Mouse (Mus musculus): ENCODE measurements around the gene Gbp2.
A peak's percentile ranks its signal among the peaks of the same experiment; 100 is the strongest.
"Not testable (repeated sequence)": the region's sequence is repeated elsewhere in the genome, so short reads cannot be mapped to it uniquely, and the experiment has no call there.

Gene Gbp2

DNA sequence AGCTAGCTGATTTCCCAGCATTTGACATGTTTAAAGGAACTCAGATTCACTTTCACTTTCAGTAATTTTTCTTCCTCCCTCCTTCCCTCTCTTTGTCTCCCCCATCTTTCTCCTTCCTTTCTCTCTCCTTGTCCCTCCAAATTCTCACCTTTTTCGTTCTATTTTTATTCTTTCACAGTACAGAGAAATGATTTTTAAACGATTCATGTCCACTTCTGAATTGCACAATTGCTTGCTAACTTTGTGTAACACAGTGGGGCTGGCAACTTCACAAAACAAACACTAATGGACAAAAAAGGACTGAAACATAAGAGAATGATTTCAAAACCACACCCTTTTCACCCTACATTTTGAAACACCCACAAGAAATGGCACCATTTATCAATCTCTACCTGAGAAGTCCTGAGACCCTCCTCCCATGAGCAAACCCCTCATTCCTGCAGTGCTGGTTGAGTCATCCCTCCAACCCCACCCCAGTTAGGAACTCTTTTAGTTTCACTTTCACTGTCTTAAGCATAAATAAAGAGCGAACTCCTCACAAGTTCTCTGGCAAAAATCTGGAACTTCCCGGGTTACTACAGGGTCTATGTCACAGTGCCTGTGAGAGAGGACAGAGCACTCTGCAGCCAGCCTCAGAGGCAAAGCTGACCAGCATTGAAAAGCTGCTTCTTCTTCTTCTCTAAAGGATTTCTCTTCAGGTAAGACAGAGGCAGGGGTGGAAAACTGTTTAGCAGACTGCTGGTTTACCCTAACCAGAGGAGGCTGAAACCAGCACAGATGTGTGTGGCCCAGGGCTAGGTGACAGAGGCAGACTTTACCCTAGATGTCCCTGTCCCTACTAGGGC lies at the start of gene Gbp2:
Gene Gbp2 (plus strand): TSS at position 492 of the 845 bp plus-strand sequence.
- DNase-seq, result peak; percentile 36

DNA sequence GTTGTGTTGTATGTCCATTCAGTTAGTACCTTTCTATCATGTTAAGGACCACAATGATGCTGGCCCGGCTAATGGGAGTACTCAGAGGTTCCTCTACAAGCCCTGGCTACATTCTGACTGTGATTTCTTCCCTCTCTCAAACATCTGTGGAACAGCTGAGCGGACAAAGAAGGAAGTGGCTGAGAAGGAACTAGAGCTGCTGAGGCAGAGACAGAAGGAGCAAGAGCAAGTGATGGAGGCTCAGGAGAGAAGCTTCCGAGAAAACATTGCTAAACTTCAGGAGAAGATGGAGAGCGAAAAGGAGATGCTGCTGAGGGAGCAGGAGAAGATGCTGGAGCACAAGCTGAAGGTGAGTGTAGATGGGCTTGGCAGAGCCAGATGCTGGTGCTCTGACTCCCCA lies 49.7 kb upstream of the Gbp2 start:
- DNase-seq, result no peak

DNA sequence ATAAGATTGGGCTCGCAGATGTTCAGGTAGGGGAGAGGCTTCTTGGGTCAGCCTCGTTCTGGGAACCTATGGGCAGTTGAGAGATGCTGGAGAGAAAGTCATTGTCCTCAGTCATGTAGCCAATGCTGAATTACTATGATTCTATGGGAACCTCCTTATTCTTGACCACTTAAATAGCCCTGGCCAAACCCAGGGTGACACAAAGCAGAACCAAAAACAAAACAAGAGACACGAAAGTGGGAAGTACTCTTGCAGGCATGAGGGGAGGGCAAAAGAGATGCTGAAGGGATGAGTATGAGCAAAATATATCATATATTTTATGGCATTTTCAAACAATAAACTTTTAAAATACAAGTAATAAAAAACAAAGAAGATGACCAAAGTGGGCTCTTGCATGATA lies 43.3 kb upstream of the Gbp2 start:
- no peak for DNase-seq

DNA sequence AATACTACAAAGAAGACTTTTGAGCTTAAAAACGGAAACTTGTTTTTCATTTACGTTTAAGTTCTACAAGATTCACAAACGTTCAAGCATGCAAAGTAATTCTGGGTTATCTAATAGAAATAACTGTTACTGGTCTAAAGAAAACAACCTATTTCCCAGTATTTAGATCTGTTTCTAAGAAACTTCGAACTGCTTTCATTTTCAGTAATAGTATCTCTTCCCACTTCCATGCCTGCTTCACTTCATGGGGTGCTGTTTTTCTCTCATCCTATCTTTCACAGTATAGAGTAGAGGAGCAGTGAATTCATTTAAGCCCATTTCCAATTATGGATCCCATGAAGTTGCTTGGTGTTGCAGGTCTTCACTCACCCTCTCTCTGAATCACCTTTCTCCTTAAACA lies 42.1 kb upstream of the Gbp2 start:
- no peak for DNase-seq

DNA sequence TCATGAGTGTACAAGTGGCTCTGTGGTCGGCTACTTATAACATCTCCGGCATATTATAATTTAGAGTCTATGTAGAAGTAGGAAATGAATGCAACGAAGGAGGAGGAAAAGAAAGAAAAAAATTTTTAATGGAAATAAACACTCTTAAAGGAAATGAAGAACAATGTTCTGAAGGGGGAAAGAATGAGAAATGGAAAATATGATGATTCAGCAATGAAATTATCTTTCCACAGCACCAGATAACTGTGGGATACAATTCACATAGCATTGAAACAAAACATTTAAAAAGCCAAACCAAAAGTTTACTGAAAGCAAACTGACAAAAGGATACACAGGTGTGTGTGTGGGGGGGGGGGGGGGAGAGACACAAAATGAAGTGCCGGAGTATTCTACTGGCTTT lies 37.3 kb upstream of the Gbp2 start:
- DNase-seq, result no peak

DNA sequence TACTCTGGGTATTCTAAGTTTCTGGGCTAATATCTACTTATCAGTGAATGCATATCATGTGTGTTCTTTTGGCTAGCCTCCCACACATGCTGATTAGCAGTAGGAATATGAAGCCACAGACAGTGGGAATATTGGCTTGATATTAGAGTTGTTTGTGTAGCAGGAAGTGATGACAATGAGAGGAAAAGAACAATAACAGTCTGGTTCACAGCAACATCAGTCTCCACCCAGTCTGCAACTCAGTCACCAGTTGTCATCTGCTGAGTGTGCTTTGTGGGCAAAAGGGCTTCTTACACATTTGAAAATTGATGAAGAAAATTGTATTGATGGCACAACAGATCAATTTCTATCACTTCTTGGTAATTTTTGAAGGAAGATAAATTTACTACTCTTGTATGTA lies 33.0 kb upstream of the Gbp2 start:
- no peak for DNase-seq

DNA sequence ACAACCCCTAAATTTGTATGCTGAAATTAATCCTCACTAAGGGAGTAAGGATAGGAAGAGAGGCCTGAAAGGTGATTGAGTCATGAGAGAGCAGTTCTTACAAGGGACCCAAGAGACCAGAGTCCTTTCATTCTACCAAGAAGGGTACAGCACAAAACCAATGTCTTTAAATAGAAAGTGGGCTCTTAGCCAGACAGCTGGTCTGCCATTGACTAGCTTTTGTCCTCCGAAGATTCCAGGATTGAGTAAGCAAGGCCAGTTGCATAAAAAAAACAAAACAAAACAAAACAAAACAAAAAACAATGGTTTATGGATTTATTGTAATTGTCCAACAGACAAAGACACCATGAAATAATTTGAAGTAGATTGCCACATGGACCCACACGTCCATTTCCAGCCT lies 31.5 kb upstream of the Gbp2 start:
- DNase-seq, result no peak

DNA sequence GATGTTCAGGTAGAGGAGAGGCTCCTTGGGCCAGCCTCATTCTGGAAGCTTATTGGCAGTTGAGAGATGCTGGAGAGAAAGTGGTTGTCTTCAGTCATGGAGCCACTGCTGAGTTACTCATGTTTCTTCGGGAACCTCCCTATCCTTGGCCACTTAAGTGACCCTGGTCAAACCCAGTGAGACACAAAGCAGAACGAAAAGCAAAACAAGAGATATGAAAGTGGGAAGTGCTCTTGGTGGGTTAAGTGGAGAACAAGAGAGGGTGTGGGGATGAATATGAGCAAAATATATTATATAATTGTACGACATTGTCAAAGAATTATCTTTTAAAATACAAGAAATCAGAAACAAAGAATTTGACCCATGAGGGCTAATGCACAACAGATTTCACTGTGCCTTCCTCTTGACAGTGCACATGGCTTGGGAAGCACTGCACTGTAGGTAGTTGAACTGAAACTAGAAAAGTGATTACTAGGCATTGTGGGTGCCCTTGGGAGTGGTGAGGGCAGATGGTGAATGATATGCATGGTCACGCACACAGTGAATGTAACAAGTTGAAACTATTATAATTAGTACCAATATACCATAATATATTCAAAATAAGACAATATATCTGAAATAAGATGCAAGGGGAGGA lies 29.9 kb upstream of the Gbp2 start:
- DNase-seq, result no peak

DNA sequence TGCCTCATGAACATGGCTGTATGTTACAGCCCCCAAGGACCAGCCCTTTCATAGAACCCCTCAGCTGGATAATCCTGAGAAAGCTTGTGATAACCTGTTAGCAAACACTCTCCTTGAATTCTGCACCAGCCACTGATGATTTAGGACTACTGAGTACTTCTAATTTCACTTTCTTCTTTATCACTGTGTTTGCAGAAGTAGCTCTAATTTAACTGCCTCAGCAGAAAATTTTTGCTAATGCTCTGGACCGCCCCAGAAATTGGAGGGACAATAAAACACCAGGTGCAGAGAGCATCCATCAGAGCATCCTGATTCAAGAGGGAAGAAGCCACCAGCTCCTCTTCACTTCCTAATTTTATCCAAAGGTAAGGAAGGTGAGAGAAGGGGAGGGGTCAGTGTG lies 25.9 kb upstream of the Gbp2 start, which contains the start of gene Gbp2b:
Gene Gbp2b (plus strand): TSS at position 301 of the 400 bp plus-strand sequence.
- no peak for DNase-seq

DNA sequence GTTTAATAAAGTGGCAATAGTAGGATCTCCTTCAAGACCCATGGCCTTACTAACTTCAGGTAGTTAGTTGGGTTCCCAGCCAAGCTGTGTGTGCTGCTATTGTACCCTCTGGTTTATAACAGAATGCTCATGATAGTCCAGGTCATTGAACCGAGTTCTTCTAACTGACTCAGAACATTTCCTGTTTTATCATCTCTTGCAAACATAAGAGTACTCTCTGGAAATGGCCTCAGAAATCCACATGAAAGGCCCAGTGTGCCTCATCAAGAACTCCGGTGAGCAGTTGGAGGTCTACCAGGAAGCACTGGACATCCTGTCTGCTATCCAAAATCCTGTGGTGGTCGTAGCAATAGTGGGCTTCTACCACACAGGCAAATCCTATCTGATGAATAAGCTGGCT lies 22.5 kb upstream of the Gbp2 start:
- no peak for DNase-seq

DNA sequence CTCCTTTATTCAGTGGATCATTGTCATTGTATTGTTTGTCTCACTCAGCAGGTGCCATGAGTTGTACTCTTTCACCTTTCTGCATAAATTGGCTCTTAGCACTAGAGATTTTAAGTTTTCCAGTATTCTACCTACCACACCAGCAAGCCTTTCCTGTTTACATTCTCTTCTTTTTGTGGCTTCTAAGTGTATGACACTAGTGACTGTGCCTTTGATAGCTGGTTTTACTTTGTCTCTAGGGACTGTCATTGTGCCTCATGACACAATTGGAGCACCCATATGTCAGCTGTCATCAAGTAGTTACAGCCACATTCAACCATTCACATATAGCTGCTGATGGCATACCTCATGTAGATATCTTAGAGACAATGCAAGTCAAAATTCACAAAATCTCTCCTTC lies 18.7 kb upstream of the Gbp2 start:
- no peak for DNase-seq

DNA sequence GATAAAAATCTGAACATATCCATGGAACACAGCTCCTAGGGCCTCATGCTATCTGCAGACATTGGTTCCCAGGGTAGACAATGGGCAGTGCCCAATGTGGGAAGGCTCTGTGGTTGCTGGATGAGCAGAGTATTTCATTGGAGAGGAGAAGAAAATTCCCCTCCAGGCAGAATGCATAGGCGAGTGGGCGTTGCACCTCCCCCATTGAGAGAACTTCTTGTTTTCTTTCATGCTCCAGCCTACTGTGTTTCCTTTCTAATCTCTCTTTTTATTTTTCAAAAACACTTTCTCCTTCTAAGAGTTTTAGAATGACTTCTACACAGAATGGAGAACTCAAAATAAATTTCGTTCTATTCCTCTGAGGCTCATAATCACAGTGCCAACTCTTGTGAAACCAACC lies 1.7 kb upstream of the Gbp2 start:
- no peak for DNase-seq

DNA sequence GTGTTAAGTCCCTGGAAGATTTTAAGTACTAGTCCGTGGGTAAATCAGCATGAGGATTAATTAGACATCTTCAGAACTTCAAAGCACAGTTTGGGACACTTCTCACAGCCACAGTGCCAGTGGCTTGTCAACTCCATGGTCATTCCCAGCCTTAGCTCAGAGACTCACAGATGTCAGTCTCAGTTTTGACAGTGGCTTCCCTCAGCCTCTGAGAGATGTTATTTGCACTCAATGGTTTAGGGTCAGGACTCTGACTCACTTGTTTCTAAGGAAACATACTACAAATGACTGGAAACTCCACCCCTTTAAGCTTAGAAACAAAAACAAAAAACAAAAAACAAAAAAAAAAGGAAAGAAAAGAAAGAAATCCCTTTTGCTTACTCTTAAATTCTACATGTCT lies 796 bp upstream of the Gbp2 start:
- DNase-seq, result no peak

DNA sequence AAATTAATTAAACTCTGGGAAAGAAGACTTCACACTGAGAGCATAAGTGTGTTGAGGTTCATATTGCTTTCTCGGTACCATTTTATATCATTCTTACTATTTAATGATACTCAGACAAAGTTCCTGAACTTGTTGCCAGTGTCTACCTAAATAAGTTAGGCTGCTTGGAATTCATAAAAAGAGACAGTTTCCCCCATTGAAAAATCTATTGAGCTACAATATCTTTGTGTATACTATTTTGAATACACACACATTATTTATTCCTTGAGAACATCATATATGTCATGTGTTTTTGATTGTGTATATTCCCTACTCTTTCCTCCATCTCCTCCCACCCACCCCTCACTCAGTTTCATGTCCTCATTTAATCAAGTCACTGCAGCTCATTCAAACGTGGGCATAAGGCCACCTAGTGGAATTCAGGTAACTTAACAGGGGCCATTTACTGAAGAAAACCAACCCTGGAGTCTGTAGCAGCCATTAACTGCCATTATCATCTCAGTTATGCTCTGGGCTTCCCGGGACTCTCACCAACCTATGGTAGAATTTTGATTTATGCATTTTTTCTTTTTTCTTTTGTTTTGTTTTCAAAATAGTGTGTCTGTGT lies 657 bp downstream of the Gbp2 start:
- no peak for DNase-seq

DNA sequence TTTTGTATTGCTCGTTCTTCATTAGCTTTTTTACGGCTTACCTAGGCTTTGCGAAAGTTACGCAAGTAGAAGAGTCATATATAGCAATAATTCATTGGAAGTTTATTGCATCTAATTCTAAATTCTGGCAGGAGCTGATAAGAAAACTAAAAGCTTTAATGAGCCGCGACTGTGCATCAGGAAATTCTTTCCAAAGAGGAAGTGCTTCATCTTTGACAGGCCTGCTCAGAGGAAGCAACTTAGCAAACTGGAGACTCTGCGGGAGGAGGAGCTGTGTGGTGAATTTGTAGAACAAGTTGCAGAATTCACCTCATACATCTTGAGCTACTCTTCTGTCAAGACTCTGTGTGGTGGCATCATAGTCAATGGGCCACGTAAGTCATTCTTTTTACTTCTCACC lies 10.0 kb downstream of the Gbp2 start:
- DNase-seq, result peak; percentile 17

DNA sequence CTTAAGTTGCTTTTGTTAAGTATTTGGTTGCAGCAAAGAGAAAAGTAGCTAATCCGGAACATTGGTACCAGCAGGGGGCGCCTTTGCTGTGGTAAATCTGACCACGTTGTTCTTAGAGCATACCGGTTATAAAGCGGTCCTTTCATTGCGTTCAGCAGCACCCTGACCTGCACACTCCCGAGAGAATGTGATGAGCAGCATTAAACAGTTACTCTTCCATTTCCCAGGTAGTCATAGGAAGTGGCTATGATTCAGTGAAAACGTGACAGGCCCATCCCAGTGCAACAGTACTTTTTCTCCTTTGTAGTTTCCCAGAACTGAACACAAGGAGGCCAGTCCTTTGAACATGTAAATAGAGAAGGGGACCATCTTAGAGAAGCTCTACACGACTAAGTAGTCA lies 19.8 kb downstream of the Gbp2 start:
- DNase-seq, result peak; percentile 72

DNA sequence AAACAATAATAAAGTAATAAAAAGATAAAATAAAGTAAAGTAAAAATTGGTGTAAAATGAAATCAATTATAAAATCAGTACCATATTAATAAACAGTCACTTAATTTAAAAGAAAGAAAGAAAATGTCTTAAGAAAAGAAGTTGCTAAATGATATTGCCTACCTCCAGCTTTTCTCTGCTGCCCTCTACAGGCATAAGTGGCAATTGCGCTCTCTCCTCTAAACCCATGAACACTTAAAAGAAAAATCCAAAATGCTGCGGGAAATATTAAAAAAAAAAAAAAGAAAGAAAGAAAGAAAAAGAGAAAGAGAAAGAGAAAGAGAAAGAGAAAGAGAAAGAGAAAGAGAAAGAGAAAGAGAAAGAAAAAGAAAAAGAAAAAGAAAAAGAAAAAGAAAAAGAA lies 25.5 kb downstream of the Gbp2 start:
- peak; percentile 71 for DNase-seq

DNA sequence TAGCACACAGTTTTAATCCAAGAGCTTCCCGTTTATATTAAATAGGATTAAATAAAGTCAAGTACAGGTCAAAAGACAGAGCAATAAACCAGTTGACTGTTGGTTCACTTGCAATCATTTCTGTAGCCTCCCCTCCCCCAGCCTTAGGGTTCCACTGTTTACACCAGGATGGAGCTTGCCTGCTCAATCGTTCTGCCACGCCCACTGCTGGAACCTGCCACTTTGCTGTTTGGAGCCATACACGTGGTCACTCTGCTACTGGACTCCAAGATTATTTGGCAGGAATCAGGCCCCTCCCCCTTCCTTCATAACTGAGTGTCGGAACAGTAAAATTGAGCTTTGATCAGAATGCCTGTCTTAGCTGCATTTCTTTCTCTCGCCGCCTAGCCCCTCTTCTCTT lies 27.4 kb downstream of the Gbp2 start:
- not testable (repeated sequence) for DNase-seq

DNA sequence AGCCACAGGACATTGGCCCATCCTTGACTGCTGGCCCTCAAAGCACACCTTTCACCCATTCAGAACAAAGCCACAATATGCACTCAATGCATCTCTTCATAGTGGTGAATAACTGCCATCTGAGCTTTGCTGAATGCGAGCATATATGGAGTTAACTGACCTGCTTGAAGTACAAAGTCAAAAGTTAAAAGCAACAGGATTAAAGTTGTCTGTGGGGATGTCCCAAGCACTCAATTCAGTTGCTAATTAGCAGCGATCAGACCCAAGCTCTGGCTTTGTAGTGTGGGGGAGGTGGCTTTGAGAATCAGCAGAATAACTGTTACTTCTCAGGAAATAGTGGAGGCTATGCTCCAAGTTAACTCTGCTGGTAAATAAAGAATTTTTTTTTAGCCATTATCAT lies 29.8 kb downstream of the Gbp2 start:
- no peak for DNase-seq

DNA sequence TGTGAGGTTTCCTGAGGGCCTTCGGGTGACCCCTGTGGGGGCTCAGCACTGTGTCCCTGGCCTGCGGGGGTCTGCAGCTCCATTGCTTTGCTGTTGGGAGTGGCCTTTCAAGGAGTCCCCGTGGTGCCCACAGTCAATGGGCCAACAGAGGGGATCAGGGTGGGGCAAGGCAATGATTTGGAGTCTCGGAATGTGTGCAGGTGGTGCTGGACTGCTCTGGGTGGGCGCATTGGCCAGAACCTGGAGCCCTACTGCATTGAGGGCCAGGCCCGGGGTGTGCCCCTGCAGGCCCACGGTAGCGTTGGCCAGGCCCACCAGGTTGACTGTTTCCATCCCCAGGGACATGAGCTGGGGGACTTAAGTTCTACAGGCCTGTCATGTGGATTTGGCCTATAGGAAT lies 44.3 kb downstream of the Gbp2 start:
- DNase-seq, result no peak

DNA sequence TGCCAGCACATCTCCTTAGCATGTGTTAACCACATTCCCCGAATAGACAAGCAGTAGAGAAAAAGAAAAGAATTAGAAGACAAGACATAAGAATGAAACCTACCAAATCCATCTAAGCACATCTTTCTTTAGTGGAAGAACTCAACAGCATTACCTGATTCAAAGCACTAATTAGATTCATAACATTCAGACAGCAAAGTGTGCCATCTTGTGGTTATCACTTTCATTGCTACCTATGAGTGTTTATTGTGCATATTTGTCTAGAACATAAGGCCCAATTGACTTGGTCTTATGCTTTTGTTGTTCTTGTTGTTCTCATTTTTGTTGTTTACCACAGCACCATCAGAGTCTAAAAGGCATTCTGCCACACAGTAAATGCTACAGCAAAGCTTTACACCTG lies 54.2 kb downstream of the Gbp2 start:
- DNase-seq, result no peak

All from kidney, postnatal 14 days (tissue).